Mouse (Mus musculus) G1E (cell line): ENCODE measurements around the gene Hexdc.

ENCODE experiments used
- CTCF ChIP-seq: IDR thresholded peaks from 2 replicates; pipeline ENCODE4 v1.5.1; 2012; ENCODE audit warnings: low read depth, low read length, inconsistent platforms, mixed read lengths
- GATA1 ChIP-seq: IDR thresholded peaks from 2 replicates; pipeline ENCODE4 v1.6.1; 2012; ENCODE audit warnings: borderline replicate concordance, low read length, inconsistent platforms, mixed read lengths
- GATA2 ChIP-seq: IDR thresholded peaks from 2 replicates; pipeline ENCODE4 v1.6.1; 2012; ENCODE audit warnings: low read depth, low read length, inconsistent platforms, borderline replicate concordance

DNA sequence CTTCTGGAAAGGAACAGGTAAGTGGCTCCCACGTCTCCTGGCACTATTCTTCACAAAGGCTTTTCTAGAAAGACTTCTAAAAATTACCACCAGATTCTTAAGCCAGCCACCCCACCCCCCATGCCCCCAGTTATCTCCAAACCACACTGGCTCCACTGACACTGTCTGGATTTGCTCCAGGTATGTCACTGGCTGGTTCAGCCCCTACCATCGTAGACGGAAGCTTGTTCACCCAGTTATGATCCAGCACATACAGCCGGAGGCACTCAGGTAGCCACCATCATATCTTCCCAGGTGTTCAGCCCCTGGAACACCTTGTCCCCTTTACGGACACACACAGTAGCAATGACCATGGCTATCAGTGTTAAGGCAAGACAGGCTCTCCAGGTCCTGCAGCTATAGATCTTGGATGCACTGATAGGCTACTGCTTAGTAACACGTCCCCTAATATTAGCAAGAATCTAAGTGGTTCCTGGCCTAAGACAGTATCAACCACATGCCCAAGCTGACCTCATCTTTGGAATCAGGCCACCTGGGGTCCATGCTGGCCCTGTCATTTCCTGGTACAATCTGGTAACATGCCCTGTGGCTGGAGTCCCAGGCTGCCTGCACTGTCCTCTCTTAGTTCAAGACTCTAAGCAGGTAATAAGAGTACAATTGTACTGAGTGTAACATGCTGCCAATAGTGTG, 17.2 kb downstream of the Hexdc start:
- TF ChIP-seq CTCF (no peak), GATA2 (no peak), GATA1 (no peak)
